Mouse (Mus musculus): ENCODE data around the gene Slc46a2. TPM values are rescaled to one million over a fixed set of nuclear protein-coding genes. Genes with fewer than 3 reads are reported as not detected.

The Slc46a2 gene
- total RNA-seq (2023): not detected

GRCm38 (mm10) chr4:59914608-59915403 lies at the start of gene Slc46a2:
Gene Slc46a2 (minus strand): TSS chr4:59915056.

GRCm38 (mm10) chr4:59963405-59964344 lies 48.8 kb upstream of the Slc46a2 start, which contains the start of gene Mup6:
Gene Mup6 (plus strand): TSS chr4:59964294.

GRCm38 (mm10) chr4:59960610-59961009 lies 45.8 kb upstream of the Slc46a2 start, which contains the start of gene Mup4:
Gene Mup4 (minus strand): TSS chr4:59960710.

Other genes starting within 250 kb of the Slc46a2 start
- gene Inip, start 113.5 kb downstream of the Slc46a2 start, total RNA-seq (2023): 10 to 100 TPM; 32.8 to 35.8 TPM
- 10 to 100 TPM; 13.5 to 18.0 TPM for gene Snx30, start 109.2 kb downstream of the Slc46a2 start, total RNA-seq (2023)
- gene Mup4, start 45.7 kb upstream of the Slc46a2 start, total RNA-seq (2023): not detected
- gene Mup6, start 49.2 kb upstream of the Slc46a2 start, total RNA-seq (2023): not detected
- not detected for gene Mup7, start 155.4 kb upstream of the Slc46a2 start, total RNA-seq (2023)
- not detected for gene Mup2, start 239.2 kb upstream of the Slc46a2 start, total RNA-seq (2023)

All from T-cell, adult 66 days (primary cell).